Mouse (Mus musculus) midbrain, postnatal 0 days (tissue): ENCODE results near the gene Rhox2a. TPM values are rescaled to one million over a fixed set of nuclear protein-coding genes. Genes with fewer than 3 reads are reported as not detected.
"Not testable (repeated sequence)": the region's sequence is repeated elsewhere in the genome, so short reads cannot be mapped to it uniquely, and the experiment has no call there.

Experiments used
- ATAC-seq: fragments of 200-750 bp; cut with Nextera tagmentation; 2 replicates; pipeline ENCODE4 v1.8.0; 2017; ENCODE audit warnings: moderate number of reproducible peaks, mild to moderate bottlenecking, moderate TSS enrichment, moderate library complexity; ENCODE audit not compliant: low FRiP score
- DNase-seq: peaks from one replicate; pipeline ENCODE4 v3.0.0-alpha.2; 2015; ENCODE audit warnings: low spot score
- H3K27ac ChIP-seq: fragments of 300-500 bp; sonication (generic); 2 replicates; pipeline ENCODE4 v1.5.1; 2014; ENCODE audit warnings: low read depth, mild to moderate bottlenecking, low read length, mixed read lengths
- H3K27me3 ChIP-seq: fragments of 300-500 bp; sonication (generic); 2 replicates; pipeline ENCODE4 v1.6.1; 2014; ENCODE audit warnings: low read length, control low read depth, mixed read lengths; ENCODE audit not compliant: insufficient read depth
- H3K36me3 ChIP-seq: fragments of 300-500 bp; sonication (generic); 2 replicates; pipeline ENCODE4 v1.6.1; 2014; ENCODE audit warnings: low read length, control low read depth, mixed read lengths; ENCODE audit not compliant: insufficient read depth
- H3K4me1 ChIP-seq: fragments of 300-500 bp; sonication (generic); 2 replicates; pipeline ENCODE4 v1.6.1; 2014; ENCODE audit warnings: mild to moderate bottlenecking, control low read depth, antibody characterized with exemption, low read length, mixed read lengths; ENCODE audit not compliant: insufficient read depth
- H3K4me2 ChIP-seq: fragments of 300-500 bp; sonication (generic); 2 replicates; pipeline ENCODE4 v1.6.1; 2014; ENCODE audit warnings: low read depth, mild to moderate bottlenecking, low read length, mixed read lengths; ENCODE audit not compliant: poor library complexity, severe bottlenecking
- H3K4me3 ChIP-seq: fragments of 300-500 bp; sonication (generic); 2 replicates; pipeline ENCODE4 v1.5.1; 2014; ENCODE audit warnings: low read depth, mild to moderate bottlenecking, low read length, moderate library complexity
- H3K9ac ChIP-seq: fragments of 300-500 bp; sonication (generic); replicated peaks from 2 replicates; pipeline ENCODE4 v1.6.1; 2014; ENCODE audit warnings: mild to moderate bottlenecking, low read length, moderate library complexity, mixed read lengths; ENCODE audit not compliant: poor library complexity, severe bottlenecking
- H3K9me3 ChIP-seq: fragments of 300-500 bp; sonication (generic); 2 replicates; pipeline ENCODE4 v1.6.1; 2016; ENCODE audit warnings: low read length, control low read depth
- CTCF ChIP-seq: IDR thresholded peaks from 2 replicates; pipeline ENCODE4 v1.5.1; 2016; ENCODE audit warnings: antibody characterized with exemption, mild to moderate bottlenecking
- WGBS: fragments of 180-500 bp; shearing (Covaris S2); extraction: QIAGEN DNeasy Blood & Tissue Kit; methylation state at CpG from one replicate; pipeline ENCODE4 v1.1.7; 2014; 5-methylcytosine and 5-hydroxymethylcytosine counted together
- polyA plus RNA-seq: library from polyadenylated mRNA; unstranded; fragments of >200 nt; fragmentation: Nextera tagmentation; extraction: Ambion mirVana; gene quantifications from 2 replicates; pipeline ENCODE4 v1.2.1, GENCODE M21; 2015
- total RNA-seq: library from RNA; depleted of rRNA; stranded (reverse); fragments of >200 nt; gene quantifications from 2 replicates; pipeline ENCODE4 v1.2.3, GENCODE M21; 2014; rRNA removed

The Rhox2a gene
- total RNA-seq (not detected in 2 replicates), polyA plus RNA-seq (0.20 TPM in 1 of 2 replicates, not detected in the other)

- H3K9me3 ChIP-seq, H3K4me3 ChIP-seq, H3K9ac ChIP-seq, DNase-seq, H3K36me3 ChIP-seq, H3K4me2 ChIP-seq, H3K27ac ChIP-seq, H3K4me1 ChIP-seq, ATAC-seq, H3K27me3 ChIP-seq: not testable (repeated sequence)
- no CpG with 5 or more reads among the region's 9 CpGs for WGBS
Observed at GRCm38 (mm10) chrX:37244676-37245075, at the start of gene Rhox2a. Gene Rhox2a (plus strand): TSS chrX:37244976.

- H3K27me3 ChIP-seq = no peaks in the 10 kb centered on the region
- no peak overlapping the region for H3K4me3 ChIP-seq
- no peak overlapping the region for H3K27ac ChIP-seq
- H3K4me1 ChIP-seq = no peaks in the 10 kb centered on the region
- no peak for DNase-seq
- H3K36me3 ChIP-seq = no peaks in the 10 kb centered on the region
- WGBS = 54% methylated on average over 8 of the region's 8 CpGs
- no peak overlapping the region for H3K9ac ChIP-seq
- no peaks in the 10 kb centered on the region for H3K9me3 ChIP-seq
- TF ChIP-seq CTCF = no peak
- no peak overlapping the region for H3K4me2 ChIP-seq
- ATAC-seq = no peak
Observed at GRCm38 (mm10) chrX:37198676-37199075, 46.1 kb upstream of the Rhox2a start.

- no peak for TF ChIP-seq CTCF
- no peak within 1 kb of the TSS for H3K9ac ChIP-seq
- H3K4me3 ChIP-seq = no peak within 1 kb of the TSS
- ATAC-seq (no peak), DNase-seq (no peak)
- H3K27me3 ChIP-seq = no peaks in the 10 kb centered on the region
- WGBS = 83% methylated on average over 10 of the region's 10 CpGs
- H3K27ac ChIP-seq = no peak within 1 kb of the TSS
- no peaks in the 10 kb centered on the region for H3K9me3 ChIP-seq
- H3K4me2 ChIP-seq = no peak within 1 kb of the TSS
- no peaks in the 10 kb centered on the region for H3K4me1 ChIP-seq
- no peaks in the 10 kb centered on the region for H3K36me3 ChIP-seq
Observed at GRCm38 (mm10) chrX:37210941-37211340, 33.8 kb upstream of the Rhox2a start, which contains the start of gene Gm9. Gene Gm9 (minus strand): TSS chrX:37211041.

- not testable (repeated sequence) for H3K9me3 ChIP-seq, H3K4me2 ChIP-seq, H3K27ac ChIP-seq, H3K9ac ChIP-seq, H3K36me3 ChIP-seq, H3K27me3 ChIP-seq, H3K4me3 ChIP-seq, H3K4me1 ChIP-seq, ATAC-seq, DNase-seq
- 63% methylated on average over 1 of the region's 1 CpGs for WGBS
Observed at GRCm38 (mm10) chrX:37222158-37222557, 22.6 kb upstream of the Rhox2a start, which contains the start of gene Rhox1. Gene Rhox1 (minus strand): TSS chrX:37222258.

GRCm38 (mm10) chrX:37249619-37250018 lies 4.8 kb downstream of the Rhox2a start, which contains the start of gene Rhox3a:
Gene Rhox3a (plus strand): TSS chrX:37249919.
- H3K9me3 ChIP-seq, ATAC-seq, H3K4me3 ChIP-seq, H3K9ac ChIP-seq, H3K27ac ChIP-seq, H3K4me2 ChIP-seq, H3K36me3 ChIP-seq, H3K4me1 ChIP-seq, H3K27me3 ChIP-seq, DNase-seq: not testable (repeated sequence)
- 88% methylated on average over 1 of the region's 3 CpGs for WGBS

- H3K36me3 ChIP-seq, DNase-seq, H3K4me1 ChIP-seq, H3K27me3 ChIP-seq, H3K9me3 ChIP-seq, H3K9ac ChIP-seq, H3K4me2 ChIP-seq, H3K4me3 ChIP-seq, ATAC-seq, H3K27ac ChIP-seq: not testable (repeated sequence)
- WGBS = over 99% methylated on average over 11 of the region's 19 CpGs
Observed at GRCm38 (mm10) chrX:37265038-37265437, 20.3 kb downstream of the Rhox2a start, which contains the start of gene Rhox4a. Gene Rhox4a (plus strand): TSS chrX:37265338.

Other genes starting within 250 kb of the Rhox2a start
- not detected in 2 replicates for gene Sowahd, start 196.1 kb upstream of the Rhox2a start, total RNA-seq
- 0.16 TPM in 1 of 2 replicates, not detected in the other for gene Sowahd, start 196.1 kb upstream of the Rhox2a start, polyA plus RNA-seq
- 128 TPM in 2 replicates for gene Rpl39, start 159.6 kb upstream of the Rhox2a start, total RNA-seq
- 305 and 335 TPM in 2 replicates for gene Rpl39, start 159.6 kb upstream of the Rhox2a start, polyA plus RNA-seq
- 11.0 and 15.1 TPM in 2 replicates for gene Upf3b, start 134.7 kb upstream of the Rhox2a start, total RNA-seq
- 21.6 and 27.2 TPM in 2 replicates for gene Upf3b, start 134.7 kb upstream of the Rhox2a start, polyA plus RNA-seq
- 28.2 and 31.8 TPM in 2 replicates for gene Nkap, start 118.2 kb upstream of the Rhox2a start, total RNA-seq
- 24.4 and 31.8 TPM in 2 replicates for gene Nkap, start 118.2 kb upstream of the Rhox2a start, polyA plus RNA-seq
- gene Akap14, start 76.1 kb upstream of the Rhox2a start, total RNA-seq = 0.27 TPM in 1 of 2 replicates, not detected in the other
- gene Akap14, start 76.1 kb upstream of the Rhox2a start, polyA plus RNA-seq = 0.54 and 0.56 TPM in 2 replicates
- 157 and 172 TPM in 2 replicates for gene Ndufa1, start 53.8 kb upstream of the Rhox2a start, total RNA-seq
- 756 and 819 TPM in 2 replicates for gene Ndufa1, start 53.8 kb upstream of the Rhox2a start, polyA plus RNA-seq
- 9.3 and 9.7 TPM in 2 replicates for gene Rnf113a1, start 53.7 kb upstream of the Rhox2a start, total RNA-seq
- 26.8 and 30.2 TPM in 2 replicates for gene Rnf113a1, start 53.7 kb upstream of the Rhox2a start, polyA plus RNA-seq
- not detected in 2 replicates for gene Gm9, start 33.9 kb upstream of the Rhox2a start, total RNA-seq
- not detected in 2 replicates for gene Gm9, start 33.9 kb upstream of the Rhox2a start, polyA plus RNA-seq
- not detected in 2 replicates for gene Rhox1, start 22.7 kb upstream of the Rhox2a start, total RNA-seq
- gene Rhox1, start 22.7 kb upstream of the Rhox2a start, polyA plus RNA-seq = not detected in 2 replicates
- not detected in 2 replicates for gene Rhox3a, start 4.9 kb downstream of the Rhox2a start, total RNA-seq
- not detected in 2 replicates for gene Rhox3a, start 4.9 kb downstream of the Rhox2a start, polyA plus RNA-seq
- not detected in 2 replicates for gene Rhox4a, start 20.4 kb downstream of the Rhox2a start, total RNA-seq
- gene Rhox4a, start 20.4 kb downstream of the Rhox2a start, polyA plus RNA-seq = not detected in 2 replicates
- gene Rhox3a2, start 135.1 kb downstream of the Rhox2a start, total RNA-seq = not detected in 2 replicates
- gene Rhox3a2, start 135.1 kb downstream of the Rhox2a start, polyA plus RNA-seq = not detected in 2 replicates
- gene Rhox4a2, start 145.9 kb downstream of the Rhox2a start, total RNA-seq = not detected in 2 replicates
- gene Rhox4a2, start 145.9 kb downstream of the Rhox2a start, polyA plus RNA-seq = not detected in 2 replicates
- not detected in 2 replicates for gene Rhox2b, start 167.1 kb downstream of the Rhox2a start, total RNA-seq
- gene Rhox2b, start 167.1 kb downstream of the Rhox2a start, polyA plus RNA-seq = not detected in 2 replicates
- not detected in 2 replicates for gene Rhox4b, start 187.5 kb downstream of the Rhox2a start, total RNA-seq
- gene Rhox4b, start 187.5 kb downstream of the Rhox2a start, polyA plus RNA-seq = not detected in 2 replicates
- gene Rhox2c, start 208.7 kb downstream of the Rhox2a start, total RNA-seq = not detected in 2 replicates
- not detected in 2 replicates for gene Rhox2c, start 208.7 kb downstream of the Rhox2a start, polyA plus RNA-seq
- gene Rhox3c, start 213.6 kb downstream of the Rhox2a start, total RNA-seq = not detected in 2 replicates
- gene Rhox3c, start 213.6 kb downstream of the Rhox2a start, polyA plus RNA-seq = not detected in 2 replicates
- not detected in 2 replicates for gene Rhox4c, start 235.4 kb downstream of the Rhox2a start, total RNA-seq
- not detected in 2 replicates for gene Rhox4c, start 235.4 kb downstream of the Rhox2a start, polyA plus RNA-seq
- not detected in 2 replicates for gene Rhox2d, start 248.5 kb downstream of the Rhox2a start, total RNA-seq
- gene Rhox2d, start 248.5 kb downstream of the Rhox2a start, polyA plus RNA-seq = not detected in 2 replicates